Mouse (Mus musculus): ENCODE results near the gene Cldn1. TPM values are rescaled to one million over a fixed set of nuclear protein-coding genes. Genes with fewer than 3 reads are reported as not detected.

The Cldn1 gene
- polyA plus RNA-seq, 1 experiment from 2014 or later = 10.6 TPM

- H3K4me1 ChIP-seq (replicated peaks; ENCODE audit: control insufficient read depth, insufficient read depth, low read length) = no peaks in the 10 kb centered on the region
- DNase-seq (ENCODE audit: low spot score) (no peak), ATAC-seq (ENCODE audit: low FRiP score) (no peak)
- WGBS = 77% methylated on average over 1 of the region's 1 CpGs
- H3K36me3 ChIP-seq (ENCODE audit: control insufficient read depth, insufficient read depth, low read length) = no peaks in the 10 kb centered on the region
- H3K4me3 ChIP-seq (ENCODE audit: low read depth, low read length) = no peak overlapping the region
- H3K9me3 ChIP-seq (ENCODE audit: control insufficient read depth, low read length) = no peaks in the 10 kb centered on the region
- H3K27me3 ChIP-seq (ENCODE audit: control insufficient read depth, insufficient read depth, low read length) = no peaks in the 10 kb centered on the region
- no peak overlapping the region for H3K27ac ChIP-seq (ENCODE audit: low read depth, low read length)
- no peak overlapping the region for H3K4me2 ChIP-seq (replicated peaks; ENCODE audit: low read depth, low read length)
- no peak overlapping the region for H3K9ac ChIP-seq (ENCODE audit: low read depth, low read length)
Observed at GRCm38 (mm10) chr16:26348809-26349208, 22.8 kb downstream of the Cldn1 start.

- 87% methylated on average over 7 of the region's 7 CpGs for WGBS
- ATAC-seq (ENCODE audit: low FRiP score) (no peak), DNase-seq (ENCODE audit: low spot score) (no peak)
- Histone ChIP-seq H3K4me3 (ENCODE audit: low read depth, low read length) (no peak overlapping the region), H3K9ac (ENCODE audit: low read depth, low read length) (no peak overlapping the region), H3K4me2 (replicated peaks; ENCODE audit: low read depth, low read length) (no peak overlapping the region), H3K9me3 (ENCODE audit: control insufficient read depth, low read length) (no peaks in the 10 kb centered on the region), H3K36me3 (ENCODE audit: control insufficient read depth, insufficient read depth, low read length) (no peaks in the 10 kb centered on the region), H3K4me1 (replicated peaks; ENCODE audit: control insufficient read depth, insufficient read depth, low read length) (no peaks in the 10 kb centered on the region), H3K27ac (ENCODE audit: low read depth, low read length) (no peak overlapping the region), H3K27me3 (ENCODE audit: control insufficient read depth, insufficient read depth, low read length) (no peaks in the 10 kb centered on the region)
Observed at GRCm38 (mm10) chr16:26316281-26316680, 55.4 kb downstream of the Cldn1 start.

GRCm38 (mm10) chr16:26314815-26315214 lies 56.8 kb downstream of the Cldn1 start:
- H3K27ac ChIP-seq (ENCODE audit: low read depth, low read length) = no peak overlapping the region
- H3K9me3 ChIP-seq (ENCODE audit: control insufficient read depth, low read length) = no peaks in the 10 kb centered on the region
- H3K9ac ChIP-seq (ENCODE audit: low read depth, low read length) = no peak overlapping the region
- WGBS = 78% methylated on average over 13 of the region's 13 CpGs
- no peaks in the 10 kb centered on the region for H3K27me3 ChIP-seq (ENCODE audit: control insufficient read depth, insufficient read depth, low read length)
- no peaks in the 10 kb centered on the region for H3K36me3 ChIP-seq (ENCODE audit: control insufficient read depth, insufficient read depth, low read length)
- DNase-seq (ENCODE audit: low spot score) (no peak), ATAC-seq (ENCODE audit: low FRiP score) (no peak)
- H3K4me1 ChIP-seq (replicated peaks; ENCODE audit: control insufficient read depth, insufficient read depth, low read length) = no peaks in the 10 kb centered on the region
- no peak overlapping the region for H3K4me2 ChIP-seq (replicated peaks; ENCODE audit: low read depth, low read length)
- no peak overlapping the region for H3K4me3 ChIP-seq (ENCODE audit: low read depth, low read length)

- Histone ChIP-seq H3K9me3 (ENCODE audit: control insufficient read depth, low read length) (no peaks in the 10 kb centered on the region), H3K36me3 (ENCODE audit: control insufficient read depth, insufficient read depth, low read length) (no peaks in the 10 kb centered on the region), H3K4me1 (replicated peaks; ENCODE audit: control insufficient read depth, insufficient read depth, low read length) (no peaks in the 10 kb centered on the region), H3K27ac (ENCODE audit: low read depth, low read length) (no peak overlapping the region), H3K4me2 (replicated peaks; ENCODE audit: low read depth, low read length) (no peak overlapping the region), H3K9ac (ENCODE audit: low read depth, low read length) (no peak overlapping the region), H3K27me3 (ENCODE audit: control insufficient read depth, insufficient read depth, low read length) (no peaks in the 10 kb centered on the region), H3K4me3 (ENCODE audit: low read depth, low read length) (no peak overlapping the region)
- DNase-seq (ENCODE audit: low spot score) (no peak), ATAC-seq (ENCODE audit: low FRiP score) (no peak)
- 88% methylated on average over 2 of the region's 2 CpGs for WGBS
Observed at GRCm38 (mm10) chr16:26309402-26309801, 62.2 kb downstream of the Cldn1 start.

Other genes starting within 250 kb of the Cldn1 start
- gene Cldn16, start 91.3 kb upstream of the Cldn1 start, polyA plus RNA-seq (2014; fragmentation: Nextera tagmentation; extraction: Ambion mirVana) = not detected in 2 replicates
- 0.14 TPM in 1 of 2 replicates, not detected in the other for gene Tmem207, start 154.9 kb upstream of the Cldn1 start, polyA plus RNA-seq (2014; fragmentation: Nextera tagmentation; extraction: Ambion mirVana)
- 5.4 and 5.9 TPM in 2 replicates for gene Il1rap, start 209.9 kb upstream of the Cldn1 start, polyA plus RNA-seq (2014; fragmentation: Nextera tagmentation; extraction: Ambion mirVana)